ENCODE assay signal across 12 mouse cellular contexts in the genomic region with DNA sequence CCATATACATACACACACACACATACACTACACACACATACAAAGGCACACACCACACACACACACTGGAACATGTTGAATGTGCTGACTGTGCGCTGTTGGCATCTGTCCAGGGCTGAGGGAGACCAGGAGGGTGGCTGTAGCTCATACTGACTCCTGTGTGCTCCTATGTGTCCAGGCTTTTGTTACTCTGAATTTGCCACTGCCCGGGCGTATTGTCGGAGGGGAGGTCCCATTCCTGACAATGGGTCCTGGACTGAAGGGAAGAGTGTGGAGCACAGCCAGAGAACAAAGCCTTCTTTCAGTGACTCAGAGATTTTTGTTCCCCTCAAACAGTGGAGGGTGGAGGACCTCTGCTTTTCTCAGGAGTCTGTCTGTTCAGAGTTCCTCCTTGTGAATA.
DNase-seq lines count a peak whose midpoint lies in the region; ATAC-seq lines count a peak whose summit lies in the region.
"Had no signal": no experiment of that assay in that cellular context is flagged by ENCODE, and none has a peak within 500 bp of the region (broad histone marks: within the 10 kb centered on the region; RNA-seq: fewer than 3 reads in every experiment).

No protein-coding gene starts in this region.

- no peaks in the 10 kb centered on the region for H3K27me3 ChIP-seq in neural tube, embryonic 12.5 days (replicated peaks)
- H3K27me3 ChIP-seq in embryonic facial prominence, embryonic 15.5 days: no peaks in the 10 kb centered on the region
- H3K27me3 ChIP-seq in neural tube, embryonic 14.5 days (ENCODE audit: control insufficient read depth, insufficient read depth, low read length): no peaks in the 10 kb centered on the region
- H3K27me3 ChIP-seq in heart, embryonic 11.5 days (ENCODE audit: control insufficient read depth, insufficient read depth, low read length): no peaks in the 10 kb centered on the region
- H3K27me3 ChIP-seq: heart, embryonic 15.5 days; liver, embryonic 15.5 days had no signal

- no peak overlapping the region for H3K9ac ChIP-seq in neural tube, embryonic 12.5 days
- no peak overlapping the region for H3K9ac ChIP-seq in embryonic facial prominence, embryonic 15.5 days
- no peak overlapping the region for H3K9ac ChIP-seq in neural tube, embryonic 14.5 days (replicated peaks; ENCODE audit: low read depth, low read length)
- H3K9ac ChIP-seq in heart, embryonic 11.5 days (ENCODE audit: low read depth, low read length): no peak overlapping the region
- H3K9ac ChIP-seq: heart, embryonic 15.5 days; liver, embryonic 15.5 days had no signal

- ATAC-seq in neural tube, embryonic 12.5 days (ENCODE audit: low FRiP score, low read depth): peak; percentile 49
- ATAC-seq in embryonic facial prominence, embryonic 15.5 days (ENCODE audit: insufficient number of reproducible peaks, low FRiP score, low TSS enrichment, low read depth): 0 out of 2 replicates have a peak, but pooled peaks have one; percentile 6
- ATAC-seq in neural tube, embryonic 14.5 days (ENCODE audit: low read depth): peak; percentile 20; the same call in 1 of the 2 replicates
- no peak for ATAC-seq in heart, embryonic 11.5 days (replicated peaks; ENCODE audit: insufficient number of reproducible peaks, low FRiP score, low TSS enrichment)

- 12% methylated on average over 4 of the region's 4 CpGs for WGBS in neural tube, embryonic 12.5 days
- WGBS in embryonic facial prominence, embryonic 15.5 days: 69% methylated on average over 4 of the region's 4 CpGs
- WGBS in neural tube, embryonic 14.5 days: 14% methylated on average over 4 of the region's 4 CpGs
- 78% methylated on average over 4 of the region's 4 CpGs for WGBS in heart, embryonic 11.5 days (ENCODE audit: insufficient replicate concordance)

- H3K27ac ChIP-seq in neural tube, embryonic 12.5 days: no peak overlapping the region
- H3K27ac ChIP-seq in embryonic facial prominence, embryonic 15.5 days (replicated peaks): no peak overlapping the region
- H3K27ac ChIP-seq in neural tube, embryonic 14.5 days (ENCODE audit: low read depth, low read length): no peak overlapping the region
- no peak overlapping the region for H3K27ac ChIP-seq in heart, embryonic 11.5 days (ENCODE audit: low read depth, low read length)
- H3K27ac ChIP-seq: heart, embryonic 15.5 days; liver, embryonic 15.5 days had no signal

- H3K9me3 ChIP-seq in neural tube, embryonic 12.5 days: no peaks in the 10 kb centered on the region
- H3K9me3 ChIP-seq in embryonic facial prominence, embryonic 15.5 days (replicated peaks): no peaks in the 10 kb centered on the region
- H3K9me3 ChIP-seq in neural tube, embryonic 14.5 days (ENCODE audit: control insufficient read depth, low read length): no peaks in the 10 kb centered on the region
- no peaks in the 10 kb centered on the region for H3K9me3 ChIP-seq in heart, embryonic 11.5 days (replicated peaks; ENCODE audit: control insufficient read depth, low read length)
- H3K9me3 ChIP-seq: heart, embryonic 15.5 days; liver, embryonic 15.5 days had no signal

- H3K4me3 ChIP-seq in neural tube, embryonic 12.5 days: no peak overlapping the region
- no peak overlapping the region for H3K4me3 ChIP-seq in embryonic facial prominence, embryonic 15.5 days (replicated peaks)
- no peak overlapping the region for H3K4me3 ChIP-seq in neural tube, embryonic 14.5 days (ENCODE audit: low read depth, low read length)
- no peak overlapping the region for H3K4me3 ChIP-seq in heart, embryonic 11.5 days (ENCODE audit: low read depth, low read length)
- H3K4me3 ChIP-seq: heart, embryonic 15.5 days; liver, embryonic 15.5 days had no signal

- H3K4me2 ChIP-seq in neural tube, embryonic 12.5 days (replicated peaks): no peak overlapping the region
- H3K4me2 ChIP-seq in embryonic facial prominence, embryonic 15.5 days (replicated peaks): no peak overlapping the region
- H3K4me2 ChIP-seq in neural tube, embryonic 14.5 days (ENCODE audit: low read depth, low read length): no peak overlapping the region
- H3K4me2 ChIP-seq in heart, embryonic 11.5 days: no peak overlapping the region
- H3K4me2 ChIP-seq: heart, embryonic 15.5 days; liver, embryonic 15.5 days had no signal

- peaks cover 24% of the 10 kb centered on the region for H3K4me1 ChIP-seq in neural tube, embryonic 12.5 days
- peaks cover 16% of the 10 kb centered on the region for H3K4me1 ChIP-seq in embryonic facial prominence, embryonic 15.5 days
- H3K4me1 ChIP-seq in neural tube, embryonic 14.5 days (ENCODE audit: control insufficient read depth, insufficient read depth, low read length): 0 out of 2 replicates have a peak, but pooled peaks cover 2% of the 10 kb centered on the region
- H3K4me1 ChIP-seq in heart, embryonic 11.5 days (ENCODE audit: control insufficient read depth, insufficient read depth, low read length): no peaks in the 10 kb centered on the region; the same call in 1 of the 2 replicates
- H3K4me1 ChIP-seq: heart, embryonic 15.5 days; liver, embryonic 15.5 days had no signal

- no peaks in the 10 kb centered on the region for H3K36me3 ChIP-seq in neural tube, embryonic 12.5 days
- H3K36me3 ChIP-seq in embryonic facial prominence, embryonic 15.5 days: no peaks in the 10 kb centered on the region
- no peaks in the 10 kb centered on the region for H3K36me3 ChIP-seq in neural tube, embryonic 14.5 days (ENCODE audit: control insufficient read depth, insufficient read depth, low read length)
- no peaks in the 10 kb centered on the region for H3K36me3 ChIP-seq in heart, embryonic 11.5 days (ENCODE audit: control insufficient read depth, insufficient read depth, low read length)
- H3K36me3 ChIP-seq: heart, embryonic 15.5 days; liver, embryonic 15.5 days had no signal

- peak; percentile 69 for DNase-seq in embryo, embryonic 10.5 days (ENCODE audit: low spot score)
- DNase-seq in embryo, embryonic 11 days: no peak
- DNase-seq in neural tube, embryonic 10.5 days (ENCODE audit: extremely low spot score, low spot score): no peak
- DNase-seq in thymus, postnatal 10 days (ENCODE audit: low spot score in 2 of 2): no peak
- DNase-seq: kidney, adult 2 months; thymus, adult 18-20 months had no signal
